9 mouse cellular contexts compared by ENCODE assay signal in the genomic region with DNA sequence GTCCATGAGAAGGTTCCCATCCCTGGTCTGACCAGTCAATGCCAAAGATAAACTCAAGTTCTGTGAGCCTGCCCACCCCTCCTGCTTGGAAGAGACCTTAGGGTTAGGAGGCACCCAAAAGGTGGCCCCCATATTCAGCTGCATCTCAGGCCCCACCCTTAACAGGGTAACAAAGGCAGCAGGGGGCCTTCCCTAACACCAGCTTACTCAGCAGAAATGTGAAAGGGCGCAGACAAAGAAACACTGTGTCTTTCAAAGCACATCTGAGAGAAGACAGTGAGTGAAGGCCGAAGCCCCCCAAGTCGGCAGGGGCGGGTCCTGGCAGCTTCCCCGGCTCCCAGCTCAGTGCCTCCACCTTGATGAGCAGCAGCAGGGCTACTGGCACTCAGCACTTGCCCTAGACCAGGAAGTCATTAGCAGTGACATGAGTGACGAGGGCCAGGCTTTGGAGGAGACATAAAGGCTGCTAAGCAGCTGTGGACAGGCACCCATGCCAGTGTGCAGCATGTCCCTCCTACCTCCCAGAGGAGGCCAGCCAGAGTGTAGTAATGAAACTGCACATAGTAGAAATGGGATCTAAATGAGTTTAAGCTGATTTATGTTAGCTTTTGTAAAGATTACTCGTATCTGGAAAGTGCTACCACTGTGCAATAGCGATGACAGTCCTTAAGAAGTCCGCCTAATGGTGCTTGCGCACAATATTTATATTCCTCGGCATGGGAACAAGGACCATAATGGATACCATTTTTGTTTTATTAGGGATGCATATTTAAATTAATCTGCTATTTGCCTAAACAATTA. TPM values are rescaled to one million over a fixed set of nuclear protein-coding genes. Genes with fewer than 3 reads are reported as not detected.
DNase-seq lines count a peak whose midpoint lies in the region; ATAC-seq lines count a peak whose summit lies in the region.
"Had no signal": no experiment of that assay in that cellular context is flagged by ENCODE, and none has a peak within 500 bp of the region (broad histone marks: within the 10 kb centered on the region; RNA-seq: fewer than 3 reads in every experiment).

No protein-coding gene starts in this region.

- H3K4me1 ChIP-seq in heart, embryonic 15.5 days (replicated peaks): peaks cover 14% of the 10 kb centered on the region
- H3K4me1 ChIP-seq in intestine, embryonic 15.5 days (replicated peaks): no peaks in the 10 kb centered on the region
- H3K4me1 ChIP-seq in stomach, embryonic 16.5 days (ENCODE audit: control insufficient read depth, insufficient read depth, low read length): no peaks in the 10 kb centered on the region

- H3K27me3 ChIP-seq in heart, embryonic 15.5 days: no peaks in the 10 kb centered on the region
- no peaks in the 10 kb centered on the region for H3K27me3 ChIP-seq in intestine, embryonic 15.5 days (replicated peaks)
- no peaks in the 10 kb centered on the region for H3K27me3 ChIP-seq in stomach, embryonic 16.5 days (ENCODE audit: control insufficient read depth, insufficient read depth, low read length)

- H3K4me2 ChIP-seq in heart, embryonic 15.5 days: no peak overlapping the region
- H3K4me2 ChIP-seq in intestine, embryonic 15.5 days (replicated peaks): no peak overlapping the region
- H3K4me2 ChIP-seq in stomach, embryonic 16.5 days (ENCODE audit: low read depth, low read length): no peak overlapping the region

- no peak overlapping the region for H3K27ac ChIP-seq in heart, embryonic 15.5 days
- H3K27ac ChIP-seq in intestine, embryonic 15.5 days: no peak overlapping the region
- peak overlapping the region; percentile 57 for H3K27ac ChIP-seq in stomach, embryonic 16.5 days (ENCODE audit: low read length)

- 61% methylated on average over 11 of the region's 11 CpGs for WGBS in heart, embryonic 15.5 days
- WGBS in intestine, embryonic 15.5 days: 55% methylated on average over 11 of the region's 11 CpGs
- WGBS in stomach, embryonic 16.5 days: 55% methylated on average over 11 of the region's 11 CpGs

- no peak overlapping the region for H3K4me3 ChIP-seq in heart, embryonic 15.5 days
- no peak overlapping the region for H3K4me3 ChIP-seq in intestine, embryonic 15.5 days (replicated peaks)
- H3K4me3 ChIP-seq in stomach, embryonic 16.5 days (replicated peaks; ENCODE audit: low read length): no peak overlapping the region

- H3K9me3 ChIP-seq in heart, embryonic 15.5 days (replicated peaks): no peaks in the 10 kb centered on the region
- no peaks in the 10 kb centered on the region for H3K9me3 ChIP-seq in intestine, embryonic 15.5 days
- H3K9me3 ChIP-seq in stomach, embryonic 16.5 days (replicated peaks; ENCODE audit: control insufficient read depth, low read length): no peaks in the 10 kb centered on the region

- ATAC-seq in heart, embryonic 15.5 days (replicated peaks; ENCODE audit: insufficient number of reproducible peaks, insufficient read depth, low FRiP score, low read depth): peak; percentile 70; the same call in 1 of the 2 replicates
- peak; percentile 61 for ATAC-seq in intestine, embryonic 15.5 days
- ATAC-seq in stomach, embryonic 16.5 days (ENCODE audit: insufficient read depth, low FRiP score): peak; percentile 84

- no peak overlapping the region for H3K9ac ChIP-seq in heart, embryonic 15.5 days
- H3K9ac ChIP-seq in intestine, embryonic 15.5 days: no peak overlapping the region
- no peak overlapping the region for H3K9ac ChIP-seq in stomach, embryonic 16.5 days (ENCODE audit: low read length)

- no peak for DNase-seq in heart, adult 9 months (ENCODE audit: low spot score in 2 of 2)
- DNase-seq in thymus, postnatal 0 days (ENCODE audit: low spot score): peak; percentile 32
- no peak for DNase-seq in thymus, postnatal 36 days
- DNase-seq in left cerebral cortex, adult 8-10 months (ENCODE audit: low spot score in 2 of 2): no peak
- no peak for DNase-seq in layer of hippocampus, postnatal 14 days (ENCODE audit: low spot score in 2 of 2)
- DNase-seq: gastrocnemius, postnatal 10 days had no signal

- H3K36me3 ChIP-seq in heart, embryonic 15.5 days: peaks cover 17% of the 10 kb centered on the region; the same call in 1 of the 2 replicates
- no peaks in the 10 kb centered on the region for H3K36me3 ChIP-seq in intestine, embryonic 15.5 days
- H3K36me3 ChIP-seq in stomach, embryonic 16.5 days (ENCODE audit: control insufficient read depth, insufficient read depth, low read length): no peaks in the 10 kb centered on the region

RNA-seq across cellular contexts. Expression of a gene that starts 56.0 kb away (rescaled TPM):
- 18.1 and 23.5 TPM in 2 replicates for polyA plus RNA-seq in heart, embryonic 15.5 days (2015; fragmentation: Nextera tagmentation; extraction: Ambion mirVana)
- polyA plus RNA-seq in thymus, postnatal 0 days (2015; fragmentation: Nextera tagmentation; extraction: Ambion mirVana): 8.1 TPM in 2 replicates
- 20.7 and 22.6 TPM in 2 replicates for polyA plus RNA-seq in intestine, embryonic 15.5 days (2015; fragmentation: Nextera tagmentation; extraction: Ambion mirVana)
- polyA plus RNA-seq in stomach, embryonic 16.5 days (2015; fragmentation: Nextera tagmentation; extraction: Ambion mirVana): 16.5 and 18.3 TPM in 2 replicates
- 10 to 100 TPM; 30.5 to 33.5 (median 31.6) TPM for total RNA-seq in left cerebral cortex, adult 8-10 months (2022)
- 10 to 100 TPM; 40.4 to 41.7 TPM for total RNA-seq in layer of hippocampus, postnatal 14 days (2021)
